Mouse (Mus musculus): ENCODE data around the gene Adam6b. TPM values are rescaled to one million over a fixed set of nuclear protein-coding genes. Genes with fewer than 3 reads are reported as not detected.

Gene Adam6b
- polyA plus RNA-seq (2012; rRNA removed; ENCODE audit: low replicate concordance): 0.22 and 0.24 TPM in 2 replicates

DNA sequence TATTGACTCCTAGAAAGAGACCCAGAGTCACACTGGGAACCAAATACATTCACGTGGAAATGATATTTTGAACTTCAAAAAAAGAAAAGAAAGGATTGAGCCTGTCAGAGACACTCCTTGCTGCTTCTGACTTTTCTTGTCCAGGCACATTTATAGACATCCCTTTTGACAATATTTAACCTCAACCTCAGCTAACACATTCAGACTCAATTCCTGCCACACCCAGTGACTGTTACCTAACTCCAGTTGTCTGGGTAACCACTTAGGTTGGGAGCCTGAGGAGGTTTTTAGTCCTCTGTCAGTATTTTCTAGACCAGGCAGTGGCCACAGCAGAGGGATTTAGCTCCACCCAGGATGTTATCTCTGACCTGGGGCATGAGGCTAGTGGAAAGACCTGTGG is at the start of gene Adam6b:
Adam6b (plus strand) TSS at position 301 of the 400 bp plus-strand sequence.

Other genes with a start within 250 kb of the Adam6b start
- not detected in 2 replicates for gene Adam6a, start 54.4 kb downstream of the Adam6b start, polyA plus RNA-seq (2012; rRNA removed; ENCODE audit: low replicate concordance)